Comparison of ENCODE assay signal across 8 mouse cellular contexts in genomic region chr13:109548263-109548662, GRCm38 (mm10).
A peak's percentile ranks its signal among the peaks of the same experiment; 100 is the strongest.
DNase-seq lines count a peak whose midpoint lies in the region; ATAC-seq and TF ChIP-seq lines count a peak whose summit lies in the region.

No protein-coding gene starts in this region.

- no peak for DNase-seq in forebrain, embryonic 11.5 days (ENCODE audit: low spot score)
- no peak for DNase-seq in lung, adult 2 months
- DNase-seq in lung, adult 18-20 months, result no peak
- peak; percentile 43 for DNase-seq in ES-E14 (ENCODE audit: low read depth, low spot score)
- DNase-seq in lung, postnatal 36 days, result peak; percentile 30
- DNase-seq in ovary, adult 18-20 months (ENCODE audit: low spot score), result no peak
- no peak for DNase-seq in heart, adult 8-10 months (ENCODE audit: low spot score)

- no peaks in the 10 kb centered on the region for H3K36me3 ChIP-seq in forebrain, embryonic 15.5 days
- H3K36me3 ChIP-seq in forebrain, embryonic 11.5 days (ENCODE audit: control insufficient read depth, insufficient read depth, low read length), result no peaks in the 10 kb centered on the region
- H3K36me3 ChIP-seq in ES-E14 (ENCODE audit: control insufficient read depth, insufficient read depth, low read length, poor library complexity, severe bottlenecking), result no peaks in the 10 kb centered on the region

- in situ Hi-C loops in ES-E14 (cut with MboI; ENCODE audit: low sequenced_read_pairs in 2 of 2, unreplicated experiment in 2 of 2), result loop anchor here in 1 of 2 experiments (25.0 kb wide), 1 partner anchor 311 kb away; no protein-coding TSS in a partner anchor

- peak; percentile 3; the same call in 1 of the 2 replicates for TF ChIP-seq CTCF in lung, adult 2 months (IDR thresholded peaks at IDR 0.05; ENCODE audit: insufficient read depth, low read length)

- no peaks in the 10 kb centered on the region for H3K9me3 ChIP-seq in forebrain, embryonic 15.5 days
- H3K9me3 ChIP-seq in forebrain, embryonic 11.5 days (ENCODE audit: control insufficient read depth, low read length), result no peaks in the 10 kb centered on the region
- no peaks in the 10 kb centered on the region for H3K9me3 ChIP-seq in ES-E14 (ENCODE audit: control insufficient read depth, insufficient read depth, low read depth, low read length)

- 71% methylated on average over 5 of the region's 5 CpGs for WGBS in forebrain, embryonic 15.5 days
- 74% methylated on average over 5 of the region's 5 CpGs for WGBS in forebrain, embryonic 11.5 days
- WGBS in lung, adult 2 months, result 65% methylated on average over 5 of the region's 5 CpGs

- no peak overlapping the region for H3K4me2 ChIP-seq in forebrain, embryonic 15.5 days (replicated peaks)
- H3K4me2 ChIP-seq in forebrain, embryonic 11.5 days (ENCODE audit: low read depth, low read length, severe bottlenecking), result no peak overlapping the region

- no peak for TF ChIP-seq POLR2A in lung, adult 2 months (IDR thresholded peaks at IDR 0.05; ENCODE audit: borderline replicate concordance, extremely low read depth, low read depth, low read length)

- no peak overlapping the region for H3K4me3 ChIP-seq in forebrain, embryonic 15.5 days
- no peak overlapping the region for H3K4me3 ChIP-seq in forebrain, embryonic 11.5 days (ENCODE audit: low read depth, low read length)
- no peak overlapping the region for H3K4me3 ChIP-seq in lung, adult 2 months (replicated peaks; ENCODE audit: extremely low read depth, low read depth, low read length)
- no peak overlapping the region for H3K4me3 ChIP-seq in ES-E14 (ENCODE audit: insufficient read depth in 1 of 2, low read depth in 1 of 2, low read length in 2 of 2, poor library complexity in 1 of 2, severe bottlenecking in 1 of 2)

- peaks cover 17% of the 10 kb centered on the region for H3K4me1 ChIP-seq in forebrain, embryonic 15.5 days
- H3K4me1 ChIP-seq in forebrain, embryonic 11.5 days (replicated peaks; ENCODE audit: control insufficient read depth, insufficient read depth, low read length), result no peaks in the 10 kb centered on the region
- H3K4me1 ChIP-seq in lung, adult 2 months (ENCODE audit: control insufficient read depth, insufficient read depth, low read length), result peaks cover 5% of the 10 kb centered on the region
- H3K4me1 ChIP-seq in ES-E14 (ENCODE audit: control insufficient read depth in 2 of 2, insufficient read depth in 2 of 2, low read length in 2 of 2, poor library complexity in 1 of 2), result no peaks in the 10 kb centered on the region; a peak in 1 of 4 replicates

- no peak overlapping the region for H3K9ac ChIP-seq in forebrain, embryonic 15.5 days (replicated peaks)
- H3K9ac ChIP-seq in forebrain, embryonic 11.5 days (ENCODE audit: low read length), result no peak overlapping the region
- no peak overlapping the region for H3K9ac ChIP-seq in ES-E14 (ENCODE audit: insufficient read depth, low read depth, low read length, poor library complexity, severe bottlenecking)

- H3K27me3 ChIP-seq in forebrain, embryonic 15.5 days, result no peaks in the 10 kb centered on the region
- no peaks in the 10 kb centered on the region for H3K27me3 ChIP-seq in forebrain, embryonic 11.5 days (ENCODE audit: control insufficient read depth, insufficient read depth, low read length)

- ATAC-seq in forebrain, embryonic 15.5 days (replicated peaks), result no peak
- ATAC-seq in forebrain, embryonic 11.5 days (replicated peaks; ENCODE audit: low FRiP score), result no peak

- H3K27ac ChIP-seq in forebrain, embryonic 15.5 days (replicated peaks), result peak overlapping the region; percentile 91
- H3K27ac ChIP-seq in forebrain, embryonic 11.5 days (ENCODE audit: low read depth, low read length), result no peak overlapping the region
- H3K27ac ChIP-seq in ES-E14 (ENCODE audit: insufficient read depth, low read depth, low read length, poor library complexity, severe bottlenecking), result no peak overlapping the region

TF ChIP-seq in ES-E14, 5 proteins besides CTCF, POLR2A, EP300 and RAD21:
- TF ChIP-seq HCFC1 (IDR thresholded peaks at IDR 0.05; ENCODE audit: borderline replicate concordance, insufficient read depth, low read length) (no peak), CHD2 (IDR thresholded peaks at IDR 0.05; ENCODE audit: low read depth, low read length) (no peak), MAFK (IDR thresholded peaks at IDR 0.05; ENCODE audit: insufficient read depth, low read depth, low read length) (no peak), ZC3H11A (IDR thresholded peaks at IDR 0.05; ENCODE audit: borderline replicate concordance, low read depth, low read length) (no peak), ZNF384 (IDR thresholded peaks at IDR 0.05; ENCODE audit: low read depth, low read length) (no peak)

Comparison
In these comparisons a context has a peak if more than half of its experiments do, and no peak if none do; other contexts are left out.
1. DNase-seq: peak in ES-E14 (single experiment) and lung, postnatal 36 days (single experiment); none in forebrain, embryonic 11.5 days (single experiment), lung, adult 2 months (single experiment), lung, adult 18-20 months (0 of 2), ovary, adult 18-20 months (single experiment) and heart, adult 8-10 months (single experiment).